Mouse (Mus musculus) midbrain, embryonic 10.5 days (tissue): ENCODE data around the gene Rtkn. TPM values are rescaled to one million over a fixed set of nuclear protein-coding genes. Genes with fewer than 3 reads are reported as not detected.
"Not testable (repeated sequence)": the region's sequence is repeated elsewhere in the genome, so short reads cannot be mapped to it uniquely, and the experiment has no call there.

Experiments
- DNase-seq: peaks from one replicate; pipeline ENCODE4 v3.0.0-alpha.2; 2017; ENCODE audit warnings: low spot score
- H3K27ac ChIP-seq: fragments of 300-500 bp; sonication (generic); replicated peaks from 2 replicates; pipeline ENCODE4 v1.5.1; 2016; ENCODE audit warnings: mild to moderate bottlenecking
- H3K27me3 ChIP-seq: fragments of 300-500 bp; sonication (generic); 2 replicates; pipeline ENCODE4 v1.6.1; 2016; ENCODE audit warnings: low read depth, mild to moderate bottlenecking; ENCODE audit not compliant: poor library complexity, severe bottlenecking
- H3K36me3 ChIP-seq: fragments of 300-500 bp; sonication (generic); 2 replicates; pipeline ENCODE4 v1.6.1; 2016; ENCODE audit warnings: mild to moderate bottlenecking, moderate library complexity
- H3K4me1 ChIP-seq: fragments of 300-500 bp; sonication (generic); 2 replicates; pipeline ENCODE4 v1.6.1; 2016
- H3K4me3 ChIP-seq: fragments of 300-500 bp; sonication (generic); 2 replicates; pipeline ENCODE4 v1.5.1; 2016; ENCODE audit warnings: mild to moderate bottlenecking, moderate library complexity
- H3K9me3 ChIP-seq: fragments of 300-500 bp; sonication (generic); replicated peaks from 2 replicates; pipeline ENCODE4 v1.6.1; 2016; ENCODE audit warnings: mild to moderate bottlenecking
- WGBS: fragments of 180-500 bp; shearing (Covaris S2); methylation state at CpG from one replicate; pipeline ENCODE4 v1.1.7; 2016; 5-methylcytosine and 5-hydroxymethylcytosine counted together
- polyA plus RNA-seq: library from polyadenylated mRNA; unstranded; fragments of >200 nt; fragmentation: Nextera tagmentation; extraction: Ambion mirVana; gene quantifications from 2 replicates; pipeline ENCODE4 v1.2.1, GENCODE M21; 2016

Gene Rtkn
- polyA plus RNA-seq, 1 experiment from 2014 or later = 35.3 TPM

DNA sequence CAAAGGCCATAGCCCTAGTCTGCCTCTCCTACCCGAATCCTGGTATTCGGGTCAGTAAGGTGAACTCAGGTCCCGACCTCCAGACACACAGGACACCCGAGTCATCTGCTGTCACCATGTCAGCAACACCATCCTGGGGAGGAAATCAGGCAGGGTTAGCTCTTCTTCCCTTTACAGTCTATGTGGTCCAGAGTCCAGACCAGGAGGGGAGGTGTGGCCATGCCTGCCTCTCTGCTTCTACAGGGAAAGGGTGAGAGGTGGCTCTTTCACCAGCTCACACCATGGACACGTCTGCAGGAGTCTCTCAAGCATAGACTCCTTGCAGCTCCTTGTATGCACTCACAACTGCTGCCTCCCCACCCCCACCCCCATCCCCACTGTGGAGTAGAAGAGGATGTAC, 18.2 kb downstream of the Rtkn start:
- peaks cover 23% of the 10 kb centered on the region for H3K27me3 ChIP-seq
- H3K9me3 ChIP-seq = no peaks in the 10 kb centered on the region
- no peak overlapping the region for H3K4me3 ChIP-seq
- WGBS = 80% methylated on average over 5 of the region's 5 CpGs
- peaks cover 49% of the 10 kb centered on the region for H3K4me1 ChIP-seq
- no peak overlapping the region for H3K27ac ChIP-seq
- DNase-seq = no peak
- H3K36me3 ChIP-seq = peaks cover 57% of the 10 kb centered on the region

DNA sequence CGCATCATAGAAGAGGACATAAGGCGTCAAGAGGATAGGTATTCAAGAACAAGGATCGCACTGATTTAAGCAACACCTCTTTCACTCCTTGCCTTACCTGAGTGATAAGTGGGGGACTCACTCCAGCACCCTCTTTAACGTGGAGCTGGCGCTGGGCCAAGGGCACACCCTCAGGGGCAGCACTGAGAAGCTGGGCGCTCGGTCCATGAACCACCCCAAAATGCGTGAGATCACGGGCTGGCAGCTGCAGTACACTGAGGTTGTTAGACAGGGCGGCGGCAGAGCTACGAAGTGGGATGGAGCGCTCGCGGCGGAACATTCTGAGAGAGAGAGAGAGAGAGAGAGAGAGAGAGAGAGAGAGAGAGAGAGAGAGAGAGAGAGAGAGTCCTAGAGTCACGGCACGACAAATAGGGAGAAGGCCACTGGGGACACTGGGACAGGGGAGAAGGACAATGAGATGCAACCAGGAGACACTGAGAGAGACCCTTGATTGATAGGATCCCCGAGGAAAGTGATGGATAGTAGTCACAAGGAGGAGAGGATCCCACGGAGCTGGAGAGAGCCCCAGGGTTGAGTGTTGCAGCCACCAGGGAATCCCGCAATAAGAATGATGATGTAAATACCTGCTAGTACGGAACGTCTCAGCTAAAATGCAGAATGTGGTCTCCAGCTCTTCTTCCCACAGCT, 20.4 kb downstream of the Rtkn start:
- H3K27ac ChIP-seq = peak overlapping the region; percentile 84
- H3K4me1 ChIP-seq = peaks cover 46% of the 10 kb centered on the region
- peaks cover 34% of the 10 kb centered on the region for H3K27me3 ChIP-seq
- H3K36me3 ChIP-seq = peaks cover 34% of the 10 kb centered on the region
- peak overlapping the region; percentile 71 for H3K4me3 ChIP-seq
- DNase-seq = no peak
- 9% methylated on average over 23 of the region's 23 CpGs for WGBS
- no peaks in the 10 kb centered on the region for H3K9me3 ChIP-seq

DNA sequence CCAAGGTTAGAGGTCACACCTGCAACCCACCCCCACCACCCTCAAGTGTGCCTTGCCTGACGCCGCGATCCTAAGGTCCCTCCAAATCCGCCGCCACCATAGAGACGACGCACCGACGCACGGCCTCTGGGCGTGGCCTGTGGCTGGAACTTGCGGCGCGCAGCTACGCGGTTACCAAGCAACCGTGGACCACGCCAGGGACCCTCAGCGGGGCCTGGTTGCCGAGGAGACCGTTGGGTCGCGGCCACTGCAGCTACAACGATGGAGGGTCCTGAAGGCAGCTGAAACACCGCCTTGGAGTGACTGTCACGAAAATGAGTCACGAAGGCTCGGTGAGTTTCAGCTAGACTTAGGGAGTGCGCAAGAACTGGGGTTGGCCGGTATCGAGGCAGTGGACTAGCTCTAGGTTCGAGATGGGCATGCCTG, 21.0 kb downstream of the Rtkn start, which contains the start of the genes Wdr54 and 1700003E16Rik:
Gene Wdr54 (minus strand): TSS at position 139 of the 426 bp plus-strand sequence.
Gene 1700003E16Rik (plus strand): TSS at position 146 of the 426 bp plus-strand sequence.
- Histone ChIP-seq H3K27ac (peak within 1 kb of the TSS; percentile 84), H3K36me3 (peaks cover 29% of the 10 kb centered on the region), H3K9me3 (no peaks in the 10 kb centered on the region), H3K4me1 (peaks cover 44% of the 10 kb centered on the region), H3K4me3 (peak within 1 kb of the TSS; percentile 71), H3K27me3 (peaks cover 40% of the 10 kb centered on the region)
- peak; percentile 92 for DNase-seq
- 1% methylated on average over 32 of the region's 32 CpGs for WGBS

DNA sequence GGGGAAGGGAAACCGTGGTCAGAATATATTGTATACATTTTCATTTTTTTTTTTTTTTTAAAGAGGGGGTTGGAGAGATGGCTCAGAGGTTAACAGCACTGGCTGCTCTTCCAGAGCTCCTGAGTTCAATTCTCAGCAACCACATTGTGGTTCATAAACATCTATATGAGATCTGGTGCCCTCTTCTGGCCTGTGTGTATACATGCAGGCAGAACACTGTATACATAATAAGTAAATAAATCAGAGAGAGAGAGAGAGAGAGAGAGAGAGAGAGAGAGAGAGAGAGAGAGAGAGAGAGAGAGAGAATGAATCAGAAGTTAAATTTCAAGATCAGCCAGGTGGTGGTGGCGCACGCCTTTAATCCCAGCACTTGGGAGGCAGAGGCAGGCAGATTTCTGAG, 24.2 kb downstream of the Rtkn start:
- not testable (repeated sequence) for H3K4me3 ChIP-seq, DNase-seq, H3K36me3 ChIP-seq, H3K27ac ChIP-seq, H3K9me3 ChIP-seq
- Histone ChIP-seq H3K27me3 (peaks cover 60% of the 10 kb centered on the region), H3K4me1 (peaks cover 45% of the 10 kb centered on the region)
- WGBS = 34% methylated on average over 3 of the region's 3 CpGs

DNA sequence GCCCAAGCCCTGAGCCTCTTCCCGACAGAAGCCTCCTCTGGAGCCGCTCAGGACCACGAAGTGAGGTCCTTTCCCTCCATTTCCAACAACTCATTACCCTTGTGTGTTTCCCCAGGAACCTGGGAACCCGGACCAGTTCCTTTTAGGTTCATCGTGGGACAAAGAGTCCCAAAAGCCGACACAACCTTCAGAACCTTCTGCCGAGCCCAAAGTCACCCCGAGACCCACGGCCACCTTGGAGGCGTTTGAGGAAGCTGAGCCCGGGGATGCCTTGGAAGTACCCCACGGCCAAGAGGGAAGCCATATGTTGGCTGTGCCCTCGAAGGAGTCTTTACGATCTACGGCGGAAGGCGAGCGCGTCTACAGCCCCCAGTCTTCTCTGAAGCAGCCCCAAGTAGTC, 26.2 kb downstream of the Rtkn start:
- DNase-seq = no peak
- 6% methylated on average over 19 of the region's 19 CpGs for WGBS
- Histone ChIP-seq H3K9me3 (no peaks in the 10 kb centered on the region), H3K36me3 (no peaks in the 10 kb centered on the region), H3K4me1 (peaks cover 37% of the 10 kb centered on the region), H3K27ac (no peak overlapping the region), H3K27me3 (peaks cover 47% of the 10 kb centered on the region), H3K4me3 (peak overlapping the region; percentile 48)

DNA sequence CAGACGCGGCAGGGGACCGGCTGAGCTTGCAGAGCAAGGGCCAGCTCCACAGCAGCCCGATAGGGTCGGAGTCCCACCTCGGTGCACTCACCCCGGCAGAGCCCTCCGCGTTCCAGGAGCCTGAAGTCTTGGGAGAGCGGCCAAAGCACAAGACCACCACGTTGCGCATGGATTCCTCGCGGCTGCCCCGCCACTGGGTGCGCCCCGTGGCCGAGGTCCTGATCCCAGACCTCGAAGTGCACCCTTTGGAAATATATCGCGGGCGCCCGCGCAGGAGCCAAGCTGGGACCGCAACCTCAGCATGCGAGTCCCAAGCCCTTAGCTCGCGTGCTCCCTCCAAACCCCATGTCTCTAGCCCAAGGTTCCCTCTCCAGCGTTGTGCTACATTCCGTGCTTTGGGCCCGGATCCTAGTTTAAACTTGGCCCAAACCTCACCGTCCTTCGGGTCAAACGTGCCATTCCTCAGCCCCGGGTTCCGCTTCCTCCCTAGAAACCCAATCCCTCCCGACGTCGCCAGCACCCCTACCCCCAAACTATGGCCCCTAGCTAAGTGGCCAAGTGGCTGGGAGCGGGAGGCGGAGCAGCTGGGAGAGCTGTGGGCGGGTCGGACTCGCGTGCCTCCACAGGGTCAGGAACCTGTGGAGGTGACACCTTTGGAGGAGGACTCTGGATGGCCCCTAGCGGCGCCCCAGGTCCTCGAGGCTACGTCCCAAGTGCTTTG, 26.8 kb downstream of the Rtkn start:
- peak overlapping the region; percentile 50; the same call in 1 of the 2 replicates for H3K27ac ChIP-seq
- peak; percentile 50 for DNase-seq
- peaks cover 39% of the 10 kb centered on the region for H3K4me1 ChIP-seq
- WGBS = under 1% methylated on average over 49 of the region's 49 CpGs
- H3K9me3 ChIP-seq = no peaks in the 10 kb centered on the region
- H3K27me3 ChIP-seq = peaks cover 44% of the 10 kb centered on the region
- H3K4me3 ChIP-seq = peak overlapping the region; percentile 48
- H3K36me3 ChIP-seq = no peaks in the 10 kb centered on the region

DNA sequence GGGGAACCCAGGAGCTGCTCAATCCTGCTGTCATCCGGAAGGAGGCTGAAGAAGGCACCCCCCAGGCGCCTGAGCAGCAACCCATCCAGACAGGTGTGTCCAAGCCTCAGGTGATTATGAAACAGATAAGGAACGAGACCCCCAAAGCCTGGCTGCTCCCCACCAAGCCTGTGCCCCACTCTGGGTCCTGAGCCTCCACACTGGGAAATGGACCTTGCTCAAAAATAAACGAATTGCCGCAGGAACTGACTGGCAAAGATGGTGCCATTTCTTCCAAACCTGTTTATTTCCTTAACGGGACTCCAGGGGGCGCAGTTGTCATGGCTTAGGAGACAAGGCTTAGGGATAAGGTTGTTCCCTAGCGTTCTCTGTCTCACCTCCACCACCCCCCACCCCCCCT, 27.4 kb downstream of the Rtkn start:
- H3K27me3 ChIP-seq = peaks cover 41% of the 10 kb centered on the region
- H3K27ac ChIP-seq = no peak overlapping the region
- no peaks in the 10 kb centered on the region for H3K9me3 ChIP-seq
- DNase-seq = peak; percentile 70
- peak overlapping the region; percentile 48 for H3K4me3 ChIP-seq
- H3K4me1 ChIP-seq = peaks cover 44% of the 10 kb centered on the region
- 0% methylated on average over 8 of the region's 8 CpGs for WGBS
- H3K36me3 ChIP-seq = no peaks in the 10 kb centered on the region

DNA sequence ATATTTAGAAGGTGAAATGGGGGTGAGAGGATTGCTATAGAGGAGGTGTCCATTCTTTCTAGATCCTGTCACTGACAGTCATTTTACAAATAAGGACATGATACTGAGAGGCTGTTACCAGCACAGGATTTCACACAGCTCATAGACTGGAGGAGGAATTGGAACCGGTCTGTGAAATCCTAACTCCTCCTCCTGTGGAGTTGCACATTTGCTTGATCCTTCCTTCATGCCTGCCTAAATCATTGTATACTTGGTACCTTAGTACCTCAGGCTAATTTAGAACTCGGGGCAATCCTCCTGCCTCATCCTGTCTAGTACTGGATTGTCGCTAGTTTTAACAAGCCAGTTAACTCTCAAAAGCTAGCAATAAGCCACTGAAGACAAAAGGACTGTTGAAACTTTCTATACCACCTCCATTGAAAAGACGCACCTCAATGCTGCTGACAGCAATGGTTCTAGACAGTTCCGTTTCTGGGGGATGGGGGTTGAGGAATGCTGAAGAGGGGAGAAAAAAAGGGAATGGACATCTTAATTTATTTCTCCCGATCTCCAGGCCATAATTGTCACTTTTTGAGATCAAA, 29.9 kb downstream of the Rtkn start:
- peak overlapping the region; percentile 98 for H3K27ac ChIP-seq
- no peaks in the 10 kb centered on the region; the same call in 1 of the 2 replicates for H3K36me3 ChIP-seq
- H3K9me3 ChIP-seq = no peaks in the 10 kb centered on the region
- peaks cover 35% of the 10 kb centered on the region for H3K27me3 ChIP-seq
- WGBS = 9% methylated on average over 6 of the region's 6 CpGs
- peak overlapping the region; percentile 72 for H3K4me3 ChIP-seq
- no peak for DNase-seq
- H3K4me1 ChIP-seq = peaks cover 48% of the 10 kb centered on the region

DNA sequence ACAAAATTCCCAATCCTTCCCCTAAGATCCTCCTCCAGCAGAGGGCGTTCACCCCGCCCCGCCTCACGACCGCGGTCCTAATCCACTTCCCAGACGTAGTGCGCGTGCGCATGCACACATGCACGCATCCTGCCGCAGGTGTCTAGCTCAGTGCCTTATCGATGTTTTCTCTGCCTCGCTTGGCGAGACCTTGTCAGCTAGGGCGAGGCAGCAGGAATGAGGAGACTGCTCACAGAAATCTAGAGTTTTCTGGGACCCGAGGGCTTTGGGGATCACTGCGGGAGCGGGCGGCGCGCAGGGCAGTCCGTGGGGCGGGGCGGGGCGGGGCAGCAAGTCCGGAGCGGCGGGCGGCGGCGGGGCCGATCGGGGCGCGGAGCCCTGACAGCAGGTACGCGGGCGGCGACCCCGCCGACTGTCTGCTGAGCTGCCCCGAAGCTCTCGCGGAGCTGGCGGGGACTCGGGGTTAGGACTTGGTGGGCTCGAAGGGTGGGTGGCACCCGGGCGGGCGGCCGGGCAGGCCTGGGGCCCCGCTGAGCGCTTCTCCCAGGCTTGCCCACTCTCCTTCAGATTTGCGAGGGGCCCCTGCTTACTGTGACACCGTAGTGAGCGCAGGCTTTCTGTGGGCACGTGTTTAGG, 30.5 kb downstream of the Rtkn start, which contains the start of gene Dctn1:
Gene Dctn1 (plus strand): TSS at position 314 of the 636 bp plus-strand sequence.
- Histone ChIP-seq H3K4me1 (peaks cover 48% of the 10 kb centered on the region), H3K36me3 (no peaks in the 10 kb centered on the region; the same call in 1 of the 2 replicates), H3K27ac (peak within 1 kb of the TSS; percentile 98), H3K4me3 (peak within 1 kb of the TSS; percentile 72), H3K9me3 (no peaks in the 10 kb centered on the region), H3K27me3 (peaks cover 29% of the 10 kb centered on the region)
- DNase-seq = peak; percentile 94
- under 1% methylated on average over 58 of the region's 58 CpGs for WGBS

DNA sequence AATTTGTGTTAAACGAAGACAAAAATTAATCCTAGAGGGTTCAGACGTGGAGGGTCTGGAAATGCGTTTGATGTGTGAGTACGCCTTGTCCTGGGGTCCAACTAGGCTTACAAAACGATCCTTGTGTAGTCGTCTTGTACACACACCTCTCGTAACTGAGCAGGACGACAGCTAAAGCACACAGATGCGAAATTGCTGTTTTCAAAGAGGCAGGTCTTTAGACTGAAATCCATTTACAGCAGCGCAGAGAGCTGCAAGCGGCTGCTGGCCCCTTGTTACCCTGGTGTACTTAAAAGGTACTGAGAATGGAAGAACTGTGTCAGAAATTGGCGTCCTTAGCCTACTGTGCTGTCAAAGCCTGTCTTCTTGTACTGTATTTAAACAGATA, 31.0 kb downstream of the Rtkn start:
- Histone ChIP-seq H3K27me3 (peaks cover 24% of the 10 kb centered on the region), H3K4me1 (peaks cover 50% of the 10 kb centered on the region), H3K4me3 (peak overlapping the region; percentile 72), H3K9me3 (no peaks in the 10 kb centered on the region), H3K27ac (peak overlapping the region; percentile 98), H3K36me3 (no peaks in the 10 kb centered on the region; the same call in 1 of the 2 replicates)
- WGBS = 2% methylated on average over 12 of the region's 12 CpGs
- DNase-seq = no peak

DNA sequence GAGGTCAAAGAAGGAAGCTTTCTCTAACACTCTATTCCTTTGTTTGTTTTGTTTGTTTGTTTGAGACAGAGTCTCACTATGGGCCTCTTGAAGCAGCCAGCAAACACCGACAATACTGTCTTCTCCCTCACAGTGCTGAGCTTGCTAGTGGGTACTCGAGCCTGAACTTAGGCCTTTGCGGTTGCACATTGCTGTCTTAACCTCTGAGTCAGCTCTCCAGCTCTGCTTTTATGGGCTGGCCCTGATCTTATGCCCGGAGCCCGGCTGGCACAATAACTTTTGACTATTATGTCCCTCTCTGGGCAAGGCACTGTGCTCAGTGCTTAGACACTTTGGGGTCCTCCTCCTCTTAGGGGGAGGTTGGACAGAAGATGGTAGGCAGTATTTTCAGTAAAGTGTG, 34.6 kb downstream of the Rtkn start:
- 88% methylated on average over 5 of the region's 5 CpGs for WGBS
- Histone ChIP-seq H3K4me3 (no peak overlapping the region), H3K9me3 (no peaks in the 10 kb centered on the region), H3K36me3 (no peaks in the 10 kb centered on the region; the same call in 1 of the 2 replicates), H3K4me1 (peaks cover 45% of the 10 kb centered on the region), H3K27ac (no peak overlapping the region), H3K27me3 (no peaks in the 10 kb centered on the region)
- no peak for DNase-seq

DNA sequence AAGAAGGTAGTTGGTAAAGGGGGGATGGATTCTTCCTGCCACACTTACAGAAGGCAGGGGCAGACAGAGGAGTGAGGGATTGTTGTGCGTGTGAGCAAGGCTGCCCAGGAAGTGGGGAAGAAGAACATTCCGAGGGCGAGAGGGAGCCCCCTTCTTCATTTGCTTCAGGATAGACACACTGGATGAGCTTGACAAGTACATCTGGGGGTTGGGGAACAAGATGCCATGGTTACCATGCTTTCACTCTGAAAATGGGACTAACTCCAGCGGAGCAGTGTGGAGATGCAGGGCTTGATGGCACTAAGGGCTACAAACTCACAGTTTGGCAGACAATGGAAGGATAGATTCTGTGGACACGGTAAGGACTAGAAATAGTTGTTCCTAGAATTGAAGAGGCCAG, 35.8 kb downstream of the Rtkn start:
- no peak overlapping the region for H3K27ac ChIP-seq
- DNase-seq = no peak
- H3K9me3 ChIP-seq = no peaks in the 10 kb centered on the region
- no peaks in the 10 kb centered on the region for H3K27me3 ChIP-seq
- H3K4me3 ChIP-seq = no peak overlapping the region
- H3K4me1 ChIP-seq = peaks cover 40% of the 10 kb centered on the region
- 81% methylated on average over 5 of the region's 5 CpGs for WGBS
- peaks cover 2% of the 10 kb centered on the region; the same call in 1 of the 2 replicates for H3K36me3 ChIP-seq
